Mouse (Mus musculus) hematopoietic stem cell, adult 5-6 weeks (primary cell): ENCODE results near the gene Hsdl2. TPM values are rescaled to one million over a fixed set of nuclear protein-coding genes. Genes with fewer than 3 reads are reported as not detected.
"Not testable (repeated sequence)": the region's sequence is repeated elsewhere in the genome, so short reads cannot be mapped to it uniquely, and the experiment has no call there.

Experiments used
- ATAC-seq, 2 experiments: fragments of 125-278 bp in 1 of 2; replicated peaks in 1 of 2; 2 replicates each; pipeline ENCODE4 v1.8.0; 2016 to 2017; ENCODE audit warnings: inconsistent platforms in 2 of 2, mild to moderate bottlenecking in 2 of 2, moderate number of reproducible peaks in 2 of 2, low read depth in 1 of 2, moderate TSS enrichment in 1 of 2; ENCODE audit not compliant: low FRiP score in 2 of 2, poor library complexity in 2 of 2, severe bottlenecking in 2 of 2, insufficient read depth in 1 of 2, low TSS enrichment in 1 of 2
- total RNA-seq: library from RNA; stranded (forward); fragments of 172-1452, 232-1000 nt; gene quantifications from 2 replicates; pipeline ENCODE4 v1.2.3, GENCODE M21; 2017

Gene Hsdl2
- total RNA-seq, 1 experiment from 2014 or later: 33.6 TPM

- not testable (repeated sequence) for ATAC-seq
Observed at GRCm38 (mm10) chr4:59557343-59557742, 24.0 kb upstream of the Hsdl2 start.

GRCm38 (mm10) chr4:59558096-59558720, 23.2 kb upstream of the Hsdl2 start:
- no peak for ATAC-seq

GRCm38 (mm10) chr4:59560141-59560540, 21.2 kb upstream of the Hsdl2 start:
- ATAC-seq: no peak

GRCm38 (mm10) chr4:59564128-59564527, 17.2 kb upstream of the Hsdl2 start:
- no peak for ATAC-seq

GRCm38 (mm10) chr4:59565571-59566188, 15.7 kb upstream of the Hsdl2 start:
- peak; percentile 74 to 75 for ATAC-seq

GRCm38 (mm10) chr4:59567576-59568260, 13.6 kb upstream of the Hsdl2 start:
- no peak for ATAC-seq

- ATAC-seq: peak; percentile 72 to 76
Observed at GRCm38 (mm10) chr4:59569538-59569937, 11.8 kb upstream of the Hsdl2 start.

GRCm38 (mm10) chr4:59570519-59570918, 10.8 kb upstream of the Hsdl2 start:
- ATAC-seq: not testable (repeated sequence)

- ATAC-seq: no peak
Observed at GRCm38 (mm10) chr4:59572521-59573118, 8.7 kb upstream of the Hsdl2 start.

- peak; percentile 65 to 76 for ATAC-seq
Observed at GRCm38 (mm10) chr4:59575184-59575958, 6.0 kb upstream of the Hsdl2 start.

GRCm38 (mm10) chr4:59580495-59581281, 675 bp upstream of the Hsdl2 start:
- ATAC-seq: peak; percentile 33 to 54; a peak in 3 of 4 replicates

GRCm38 (mm10) chr4:59582186-59582585, 823 bp downstream of the Hsdl2 start:
- ATAC-seq: no peak

GRCm38 (mm10) chr4:59585097-59585496, 3.7 kb downstream of the Hsdl2 start:
- no peak for ATAC-seq

GRCm38 (mm10) chr4:59587215-59587871, 6.0 kb downstream of the Hsdl2 start:
- ATAC-seq: peak; percentile 12 to 42; a peak in 1 of 4 replicates

- no peak for ATAC-seq
Observed at GRCm38 (mm10) chr4:59587872-59588226, 6.5 kb downstream of the Hsdl2 start.

GRCm38 (mm10) chr4:59594614-59595013, 13.3 kb downstream of the Hsdl2 start:
- no peak; a peak in 1 of 4 replicates for ATAC-seq
